Mouse (Mus musculus) left cerebral cortex, adult 9 months (tissue): ENCODE results near the gene Taf3.

ENCODE experiments used
- DNase-seq, 2 experiments: peaks; one replicate each; pipeline ENCODE4 v3.0.0; 2022; ENCODE audit warnings: low spot score in 2 of 2

Taf3 gene

GRCm38 (mm10) chr2:9956546-9956945, 91.8 kb downstream of the Taf3 start:
- no peak for DNase-seq

GRCm38 (mm10) chr2:9955576-9956535, 92.5 kb downstream of the Taf3 start:
- no peak for DNase-seq

- no peak for DNase-seq
These were observed 101.7 kb downstream of the Taf3 start for GRCm38 (mm10) chr2:9946739-9947138.

- no peak for DNase-seq
These were observed 102.8 kb downstream of the Taf3 start for GRCm38 (mm10) chr2:9945611-9946010.

- no peak for DNase-seq
These were observed 105.4 kb downstream of the Taf3 start for GRCm38 (mm10) chr2:9943011-9943410.

- no peak for DNase-seq
These were observed 109.1 kb downstream of the Taf3 start for GRCm38 (mm10) chr2:9939250-9939649.

GRCm38 (mm10) chr2:9935965-9936364, 112.4 kb downstream of the Taf3 start:
- no peak for DNase-seq

GRCm38 (mm10) chr2:9926905-9927283, 121.5 kb downstream of the Taf3 start:
- DNase-seq: no peak

GRCm38 (mm10) chr2:9926194-9926904, 122.0 kb downstream of the Taf3 start:
- DNase-seq: no peak

GRCm38 (mm10) chr2:9918691-9919471, 129.5 kb downstream of the Taf3 start:
- DNase-seq: no peak

- DNase-seq: no peak
These were observed 130.8 kb downstream of the Taf3 start for GRCm38 (mm10) chr2:9917602-9918001.

- DNase-seq: no peak
These were observed 142.4 kb downstream of the Taf3 start for GRCm38 (mm10) chr2:9905995-9906394.

- DNase-seq: no peak
These were observed 144.4 kb downstream of the Taf3 start for GRCm38 (mm10) chr2:9903854-9904560.

GRCm38 (mm10) chr2:9897846-9898245, 150.6 kb downstream of the Taf3 start:
- no peak for DNase-seq

GRCm38 (mm10) chr2:9896097-9896770, 152.2 kb downstream of the Taf3 start:
- DNase-seq: no peak

- DNase-seq: no peak
These were observed 153.4 kb downstream of the Taf3 start for GRCm38 (mm10) chr2:9894836-9895593.

- DNase-seq: no peak
These were observed 155.0 kb downstream of the Taf3 start for GRCm38 (mm10) chr2:9893272-9893953.

- no peak for DNase-seq
These were observed 155.9 kb downstream of the Taf3 start for GRCm38 (mm10) chr2:9892541-9892940.

- no peak for DNase-seq
These were observed 157.5 kb downstream of the Taf3 start for GRCm38 (mm10) chr2:9890906-9891305.

GRCm38 (mm10) chr2:9890251-9890650, 158.1 kb downstream of the Taf3 start:
- DNase-seq: no peak
